Mouse (Mus musculus) midbrain, postnatal 0 days (tissue): ENCODE measurements around the gene Myo16. TPM values are rescaled to one million over a fixed set of nuclear protein-coding genes. Genes with fewer than 3 reads are reported as not detected.

Experiments used
- ATAC-seq: fragments of 200-750 bp; cut with Nextera tagmentation; 2 replicates; pipeline ENCODE4 v1.8.0; 2017; ENCODE audit warnings: moderate number of reproducible peaks, mild to moderate bottlenecking, moderate TSS enrichment, moderate library complexity; ENCODE audit not compliant: low FRiP score
- DNase-seq: peaks from one replicate; pipeline ENCODE4 v3.0.0-alpha.2; 2015; ENCODE audit warnings: low spot score
- H3K27ac ChIP-seq: fragments of 300-500 bp; sonication (generic); 2 replicates; pipeline ENCODE4 v1.5.1; 2014; ENCODE audit warnings: low read depth, mild to moderate bottlenecking, low read length, mixed read lengths
- H3K27me3 ChIP-seq: fragments of 300-500 bp; sonication (generic); 2 replicates; pipeline ENCODE4 v1.6.1; 2014; ENCODE audit warnings: low read length, control low read depth, mixed read lengths; ENCODE audit not compliant: insufficient read depth
- H3K36me3 ChIP-seq: fragments of 300-500 bp; sonication (generic); 2 replicates; pipeline ENCODE4 v1.6.1; 2014; ENCODE audit warnings: low read length, control low read depth, mixed read lengths; ENCODE audit not compliant: insufficient read depth
- H3K4me1 ChIP-seq: fragments of 300-500 bp; sonication (generic); 2 replicates; pipeline ENCODE4 v1.6.1; 2014; ENCODE audit warnings: mild to moderate bottlenecking, control low read depth, antibody characterized with exemption, low read length, mixed read lengths; ENCODE audit not compliant: insufficient read depth
- H3K4me2 ChIP-seq: fragments of 300-500 bp; sonication (generic); 2 replicates; pipeline ENCODE4 v1.6.1; 2014; ENCODE audit warnings: low read depth, mild to moderate bottlenecking, low read length, mixed read lengths; ENCODE audit not compliant: poor library complexity, severe bottlenecking
- H3K4me3 ChIP-seq: fragments of 300-500 bp; sonication (generic); 2 replicates; pipeline ENCODE4 v1.5.1; 2014; ENCODE audit warnings: low read depth, mild to moderate bottlenecking, low read length, moderate library complexity
- H3K9ac ChIP-seq: fragments of 300-500 bp; sonication (generic); replicated peaks from 2 replicates; pipeline ENCODE4 v1.6.1; 2014; ENCODE audit warnings: mild to moderate bottlenecking, low read length, moderate library complexity, mixed read lengths; ENCODE audit not compliant: poor library complexity, severe bottlenecking
- H3K9me3 ChIP-seq: fragments of 300-500 bp; sonication (generic); 2 replicates; pipeline ENCODE4 v1.6.1; 2016; ENCODE audit warnings: low read length, control low read depth
- CTCF ChIP-seq: IDR thresholded peaks from 2 replicates; pipeline ENCODE4 v1.5.1; 2016; ENCODE audit warnings: antibody characterized with exemption, mild to moderate bottlenecking
- WGBS: fragments of 180-500 bp; shearing (Covaris S2); extraction: QIAGEN DNeasy Blood & Tissue Kit; methylation state at CpG from one replicate; pipeline ENCODE4 v1.1.7; 2014; 5-methylcytosine and 5-hydroxymethylcytosine counted together
- polyA plus RNA-seq: library from polyadenylated mRNA; unstranded; fragments of >200 nt; fragmentation: Nextera tagmentation; extraction: Ambion mirVana; gene quantifications from 2 replicates; pipeline ENCODE4 v1.2.1, GENCODE M21; 2015
- total RNA-seq: library from RNA; depleted of rRNA; stranded (reverse); fragments of >200 nt; gene quantifications from 2 replicates; pipeline ENCODE4 v1.2.3, GENCODE M21; 2014

The Myo16 gene
- total and polyA plus RNA-seq, 2 experiments from 2014 or later: 7.7 to 59.9 TPM

DNA sequence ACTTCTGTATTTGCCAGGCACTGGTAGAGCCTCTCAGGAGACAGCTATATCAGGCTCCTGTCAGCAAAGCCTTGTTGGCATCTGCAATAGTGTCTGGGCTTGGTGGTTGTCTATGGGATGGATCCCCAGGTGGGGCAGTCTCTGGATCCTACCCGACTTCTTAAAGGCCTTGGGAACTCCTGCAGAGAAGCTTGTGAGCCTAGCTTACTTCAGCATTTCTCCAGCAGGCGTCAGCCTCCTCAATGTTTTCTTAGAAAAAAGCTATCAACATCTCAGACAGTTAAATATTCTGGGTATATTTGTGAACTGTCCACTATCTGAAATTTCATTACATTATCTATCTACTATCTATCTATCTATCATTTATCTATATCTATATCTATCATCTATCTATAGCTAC lies 315.9 kb downstream of the Myo16 start:
- peak; percentile 60 for TF ChIP-seq CTCF
- no peak overlapping the region for H3K4me3 ChIP-seq
- DNase-seq (peak; percentile 30), ATAC-seq (no peak)
- H3K9ac ChIP-seq: no peak overlapping the region
- peaks cover 4% of the 10 kb centered on the region; the same call in 1 of the 2 replicates for H3K4me1 ChIP-seq
- H3K9me3 ChIP-seq: no peaks in the 10 kb centered on the region
- no peaks in the 10 kb centered on the region for H3K36me3 ChIP-seq
- H3K27me3 ChIP-seq: no peaks in the 10 kb centered on the region
- H3K27ac ChIP-seq: no peak overlapping the region
- WGBS: 52% methylated on average over 2 of the region's 2 CpGs
- no peak overlapping the region for H3K4me2 ChIP-seq

GRCm38 (mm10) chr8:10470280-10470679 lies 316.6 kb downstream of the Myo16 start:
- DNase-seq (no peak), ATAC-seq (no peak)
- Histone ChIP-seq H3K9ac (no peak overlapping the region), H3K9me3 (no peaks in the 10 kb centered on the region), H3K4me3 (no peak overlapping the region), H3K4me2 (no peak overlapping the region), H3K27ac (no peak overlapping the region), H3K4me1 (peaks cover 5% of the 10 kb centered on the region; the same call in 1 of the 2 replicates), H3K27me3 (no peaks in the 10 kb centered on the region), H3K36me3 (no peaks in the 10 kb centered on the region)
- TF ChIP-seq CTCF: no peak
- WGBS: 53% methylated on average over 6 of the region's 6 CpGs

GRCm38 (mm10) chr8:10472371-10472770 lies 318.7 kb downstream of the Myo16 start:
- H3K9me3 ChIP-seq: no peaks in the 10 kb centered on the region
- H3K36me3 ChIP-seq: no peaks in the 10 kb centered on the region
- DNase-seq: no peak
- H3K9ac ChIP-seq: no peak overlapping the region
- no peak overlapping the region for H3K27ac ChIP-seq
- 85% methylated on average over 3 of the region's 3 CpGs for WGBS
- no peak overlapping the region for H3K4me3 ChIP-seq
- H3K4me1 ChIP-seq: peaks cover 5% of the 10 kb centered on the region; the same call in 1 of the 2 replicates
- H3K27me3 ChIP-seq: no peaks in the 10 kb centered on the region
- no peak for TF ChIP-seq CTCF
- no peak for ATAC-seq
- no peak overlapping the region for H3K4me2 ChIP-seq

GRCm38 (mm10) chr8:10474446-10474845 lies 320.7 kb downstream of the Myo16 start:
- Histone ChIP-seq H3K4me1 (peaks cover 5% of the 10 kb centered on the region; the same call in 1 of the 2 replicates), H3K4me3 (no peak overlapping the region), H3K27me3 (no peaks in the 10 kb centered on the region), H3K36me3 (no peaks in the 10 kb centered on the region), H3K27ac (no peak overlapping the region), H3K4me2 (no peak overlapping the region), H3K9me3 (no peaks in the 10 kb centered on the region), H3K9ac (no peak overlapping the region)
- ATAC-seq (peak; percentile 68; the same call in 1 of the 2 replicates), DNase-seq (peak; percentile 43)
- TF ChIP-seq CTCF: no peak
- WGBS: 62% methylated on average over 3 of the region's 3 CpGs

- Histone ChIP-seq H3K9me3 (no peaks in the 10 kb centered on the region), H3K4me3 (no peak overlapping the region), H3K9ac (no peak overlapping the region), H3K4me2 (no peak overlapping the region), H3K36me3 (no peaks in the 10 kb centered on the region), H3K4me1 (peaks cover 7% of the 10 kb centered on the region), H3K27me3 (no peaks in the 10 kb centered on the region), H3K27ac (no peak overlapping the region)
- ATAC-seq: no peak
- no peak for TF ChIP-seq CTCF
- DNase-seq: peak; percentile 9
- WGBS: 67% methylated on average over 10 of the region's 10 CpGs
These were observed 325.3 kb downstream of the Myo16 start for GRCm38 (mm10) chr8:10479059-10479458.

GRCm38 (mm10) chr8:10480850-10481249 lies 327.1 kb downstream of the Myo16 start:
- 94% methylated on average over 8 of the region's 8 CpGs for WGBS
- no peak overlapping the region for H3K27ac ChIP-seq
- H3K9ac ChIP-seq: no peak overlapping the region
- no peak for TF ChIP-seq CTCF
- DNase-seq (no peak), ATAC-seq (no peak)
- no peaks in the 10 kb centered on the region for H3K27me3 ChIP-seq
- H3K4me1 ChIP-seq: peaks cover 2% of the 10 kb centered on the region; the same call in 1 of the 2 replicates
- H3K4me3 ChIP-seq: no peak overlapping the region
- H3K36me3 ChIP-seq: no peaks in the 10 kb centered on the region
- no peaks in the 10 kb centered on the region for H3K9me3 ChIP-seq
- no peak overlapping the region for H3K4me2 ChIP-seq
